Mouse (Mus musculus) heart, adult 18-20 months (tissue): ENCODE measurements at regions not wholly inside any gene's neighbourhood (a gene's known extent, or its start where the extent isn't known, plus 50 kb on each side); places are given as distances from the start of the nearest gene placed in this dataset.

ENCODE experiments used
- DNase-seq, 2 experiments: peaks; one replicate each; pipeline ENCODE4 v3.0.0; 2021 to 2022; ENCODE audit warnings: mixed read lengths in 1 of 2

DNA sequence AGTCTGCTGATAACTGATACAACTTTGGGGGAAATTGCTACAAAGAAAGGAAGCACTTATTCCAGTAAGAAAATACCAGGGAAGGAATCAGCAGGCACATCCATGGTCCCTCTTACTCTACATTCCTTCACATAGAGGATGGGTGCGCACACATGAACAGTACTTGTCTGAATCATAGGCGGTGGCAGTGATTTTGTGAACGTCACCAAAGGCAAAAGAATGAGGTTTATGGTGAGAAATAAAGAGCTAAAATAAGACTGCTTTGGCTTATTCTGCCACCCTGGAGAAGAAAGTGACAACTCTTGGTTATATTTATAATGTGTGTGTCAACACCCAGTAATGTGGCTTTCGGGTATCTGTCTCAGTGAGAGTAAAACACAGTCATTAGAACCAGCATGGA lies 59.9 kb upstream of the Ccdc80 start:
- DNase-seq = no peak

DNA sequence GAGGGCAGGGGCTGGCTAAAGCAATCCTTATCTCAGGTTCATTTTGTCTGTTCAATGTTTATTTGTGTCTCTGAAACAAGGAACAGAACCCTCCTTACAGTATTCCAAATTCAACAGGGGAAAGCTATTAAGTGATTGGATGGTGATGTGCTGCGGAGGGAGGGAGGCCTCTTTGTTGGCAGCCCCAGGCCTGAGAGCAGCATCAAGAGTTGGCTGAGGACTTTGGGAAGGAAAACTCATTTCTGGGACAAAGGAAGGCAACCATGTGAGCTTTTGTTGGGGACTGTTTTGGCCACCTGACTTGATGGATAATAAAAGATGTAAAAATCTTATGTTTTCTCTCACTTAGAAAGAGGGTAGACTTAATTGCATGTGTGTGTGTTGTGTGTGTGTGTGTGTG lies 58.8 kb upstream of the Ccdc80 start:
- DNase-seq = peak; percentile 45 to 65

DNA sequence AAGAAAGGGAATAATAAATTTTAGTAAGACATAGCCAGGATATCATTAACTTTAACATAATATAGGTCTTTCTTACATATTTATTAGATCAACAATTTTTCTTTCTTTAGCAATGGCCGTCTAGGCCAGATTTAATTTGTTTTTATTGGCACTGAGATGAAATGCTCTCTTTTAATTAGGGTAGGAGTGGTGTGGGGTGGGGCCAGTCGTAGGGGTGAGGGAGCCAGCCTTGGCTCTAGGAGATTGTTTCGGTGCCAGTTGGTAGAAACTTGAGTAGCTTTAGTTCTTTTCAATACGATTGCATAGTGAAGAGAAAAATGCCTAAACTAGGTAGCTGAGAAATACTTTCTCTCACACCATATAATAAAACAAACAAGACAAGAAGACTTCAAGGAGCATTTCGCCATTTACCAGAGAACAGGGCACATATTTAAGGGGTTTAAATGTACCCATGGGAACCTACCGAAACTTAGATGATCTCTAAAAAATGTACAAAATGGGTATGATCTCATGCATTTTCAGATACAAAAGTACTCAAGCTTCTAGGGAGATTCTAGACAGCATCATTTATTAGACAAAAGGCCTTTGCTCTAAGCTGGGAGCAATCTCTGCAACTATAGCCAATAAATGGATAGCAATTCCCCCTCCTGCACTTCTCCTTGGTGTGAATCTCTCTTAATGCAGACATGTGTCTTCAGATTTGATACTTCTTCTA lies 56.2 kb upstream of the Ccdc80 start:
- DNase-seq = peak; percentile 38 to 58

DNA sequence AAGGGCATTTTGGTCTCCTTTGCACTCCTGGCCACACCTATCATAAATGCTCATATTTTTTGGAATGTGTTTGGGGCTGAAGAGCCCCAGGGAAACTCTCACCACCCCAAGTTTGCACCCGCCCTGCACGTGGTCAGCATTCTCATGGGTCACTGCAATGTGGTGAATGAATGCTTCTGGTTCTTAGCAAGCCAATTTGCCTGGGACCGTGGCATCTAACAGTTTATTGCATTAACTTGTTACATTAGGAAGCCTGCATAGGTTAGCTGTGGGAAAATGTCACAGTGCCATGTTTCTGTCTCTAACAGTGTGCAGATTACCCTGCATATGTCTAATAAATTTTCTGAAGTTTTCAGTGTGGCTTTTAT lies 55.7 kb upstream of the Ccdc80 start:
- no peak for DNase-seq

DNA sequence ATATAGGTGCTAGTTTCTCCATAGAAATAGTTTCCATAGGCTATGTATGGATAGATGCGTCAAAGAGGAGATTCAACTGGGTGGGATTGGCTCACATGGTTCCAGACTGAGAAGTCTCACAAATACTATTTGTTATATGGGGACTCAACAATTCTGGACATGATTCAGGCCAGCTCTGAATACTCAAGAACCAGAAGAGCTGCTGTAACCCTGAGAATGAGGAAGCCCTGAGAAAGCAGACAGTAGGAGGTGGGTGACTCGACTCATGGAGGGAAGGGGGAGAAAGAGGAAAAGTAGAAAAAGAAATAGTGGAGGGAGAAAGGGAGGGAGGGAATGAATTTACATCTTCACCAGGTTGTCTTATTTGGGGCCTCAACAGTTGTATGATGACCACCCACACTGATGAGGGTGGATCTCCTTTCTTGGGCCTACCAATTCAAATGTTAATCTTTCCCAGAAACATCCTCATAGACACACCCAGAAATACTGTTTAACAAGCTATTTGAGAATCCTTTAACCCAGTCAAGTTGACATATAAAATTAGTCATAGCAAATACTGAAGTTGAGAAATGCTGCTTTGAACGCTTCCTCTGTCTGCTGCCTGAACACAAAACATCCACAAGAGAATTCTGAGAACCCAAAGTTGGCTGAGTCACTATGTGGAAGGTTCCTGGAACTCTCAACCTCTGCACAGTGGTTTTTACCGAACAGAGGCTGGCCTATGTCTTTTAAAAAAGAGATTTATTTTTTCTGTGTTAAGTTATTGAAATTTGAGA lies 54.8 kb upstream of the Ccdc80 start:
- peak; percentile 29 to 45 for DNase-seq
